ENCODE assay signal across 21 mouse cellular contexts in the genomic region with DNA sequence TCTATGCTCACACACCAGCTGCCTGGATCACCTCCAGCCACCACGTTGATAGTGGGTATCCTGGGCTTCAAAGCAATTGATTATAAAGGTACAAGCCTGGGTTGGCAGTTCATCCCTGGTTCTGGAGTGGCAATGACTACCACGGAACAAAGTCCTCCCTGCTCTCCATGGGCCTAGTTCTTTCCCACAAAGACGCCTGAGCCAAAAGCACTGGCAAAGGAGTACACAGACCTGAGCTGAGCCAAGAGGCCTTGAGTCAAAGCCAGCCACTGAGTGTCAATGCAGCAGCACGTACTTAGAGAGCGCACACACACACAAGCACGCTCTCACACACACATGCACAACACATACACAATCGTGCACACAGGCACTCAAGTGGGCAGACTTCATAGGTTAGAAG. TPM values are rescaled to one million over a fixed set of nuclear protein-coding genes. Genes with fewer than 3 reads are reported as not detected.
DNase-seq lines count a peak whose midpoint lies in the region; TF ChIP-seq lines count a peak whose summit lies in the region.
"Had no signal": no experiment of that assay in that cellular context is flagged by ENCODE, and none has a peak within 500 bp of the region (broad histone marks: within the 10 kb centered on the region; RNA-seq: fewer than 3 reads in every experiment).

No protein-coding gene starts in this region.

- intact Hi-C loops in gastrocnemius, adult 2 months (cut with DNase I), result no loop called here

- H3K27me3 ChIP-seq in thymus, adult 2 months (ENCODE audit: control insufficient read depth, insufficient read depth, low read length), result no peaks in the 10 kb centered on the region
- H3K27me3 ChIP-seq: forebrain, embryonic 13.5 days; kidney, embryonic 15.5 days; midbrain, embryonic 13.5 days; neural tube, embryonic 13.5 days had no signal

- TF ChIP-seq CTCF in gastrocnemius, adult 2 months (IDR thresholded peaks at IDR 0.05), result no peak
- TF ChIP-seq CTCF in thymus, adult 2 months (IDR thresholded peaks at IDR 0.05; ENCODE audit: borderline replicate concordance, control insufficient read depth, extremely low read depth, insufficient read depth, low read length, poor library complexity), result no peak

- TF ChIP-seq POLR2A in thymus, adult 2 months (IDR thresholded peaks at IDR 0.05; ENCODE audit: control insufficient read depth, extremely low read depth, insufficient read depth, low read length, poor library complexity), result no peak

- no peak overlapping the region for H3K4me3 ChIP-seq in gastrocnemius, adult 2 months
- H3K4me3 ChIP-seq in thymus, adult 2 months (ENCODE audit: control insufficient read depth, insufficient read depth, low read length), result no peak overlapping the region
- H3K4me3 ChIP-seq: forebrain, embryonic 13.5 days; kidney, embryonic 15.5 days; limb, embryonic 15.5 days; midbrain, embryonic 13.5 days; neural tube, embryonic 13.5 days had no signal

- WGBS in thymus, adult 2 months, result 84% methylated on average over 7 of the region's 7 CpGs

- H3K4me1 ChIP-seq in thymus, adult 2 months (replicated peaks; ENCODE audit: control insufficient read depth, insufficient read depth, low read length), result no peaks in the 10 kb centered on the region
- H3K4me1 ChIP-seq: forebrain, embryonic 13.5 days; kidney, embryonic 15.5 days; limb, embryonic 15.5 days; midbrain, embryonic 13.5 days; neural tube, embryonic 13.5 days had no signal

- H3K36me3 ChIP-seq in thymus, adult 2 months (ENCODE audit: control insufficient read depth, insufficient read depth, low read length), result no peaks in the 10 kb centered on the region
- H3K36me3 ChIP-seq: kidney, embryonic 15.5 days; limb, embryonic 15.5 days; midbrain, embryonic 13.5 days; neural tube, embryonic 13.5 days had no signal

- H3K27ac ChIP-seq in gastrocnemius, adult 2 months, result no peak overlapping the region
- H3K27ac ChIP-seq in thymus, adult 2 months (ENCODE audit: control insufficient read depth, insufficient read depth, low read length), result no peak overlapping the region
- H3K27ac ChIP-seq: forebrain, embryonic 13.5 days; kidney, embryonic 15.5 days; limb, embryonic 15.5 days; midbrain, embryonic 13.5 days; neural tube, embryonic 13.5 days had no signal

- peak; percentile 51 to 81 for DNase-seq in adrenal gland, adult (ENCODE audit: inconsistent age in 2 of 2, low spot score in 1 of 2)
- no peak for DNase-seq in adrenal gland, postnatal 4 days (ENCODE audit: low spot score in 2 of 2)
- DNase-seq in gastrocnemius, adult 2 months, result peak; percentile 45
- no peak for DNase-seq in gastrocnemius, postnatal 4 days (ENCODE audit: low spot score in 2 of 2)
- DNase-seq in kidney, adult 9 months, result peak; percentile 76
- no peak for DNase-seq in kidney, postnatal 10 days
- peak; percentile 10 for DNase-seq in brain, adult 2 months (ENCODE audit: low read depth, low spot score)
- no peak for DNase-seq in thymus, adult 2 months
- DNase-seq: cerebellum, adult 2 months; liver, postnatal 0 days; lung, postnatal 10 days; thymus, postnatal 36 days had no signal

RNA-seq across cellular contexts. Expression of a gene that starts 54.6 kb away (rescaled TPM):
- 1 to 10 TPM in 1 of 2 experiments, under 1 TPM in 1; 0.76 to 1.6 TPM for total RNA-seq in adrenal gland, postnatal 4 days (2021)
- under 1 TPM in 1 of 2 experiments, not detected in 1; 0.43 TPM for total RNA-seq in gastrocnemius, adult 2 months (2021)
- total RNA-seq in gastrocnemius, postnatal 4 days (2021), result under 1 TPM in 1 of 2 experiments, not detected in 1; 0.23 TPM
- polyA plus RNA-seq in thymus, adult 2 months (2012; rRNA removed), result 0.20 and 0.31 TPM in 2 replicates
- total RNA-seq: heart, adult 18-20 months; megakaryocyte, adult 5-6 weeks had no signal
- polyA plus RNA-seq: heart, embryonic 14.5 days; hindbrain, embryonic 11.5 days had no signal

Comparison
In these comparisons a context has a peak if more than half of its experiments do, and no peak if none do; other contexts are left out.
1. DNase-seq: peak in adrenal gland, adult (2 of 2), gastrocnemius, adult 2 months (single experiment), kidney, adult 9 months (single experiment) and brain, adult 2 months (single experiment); none in adrenal gland, postnatal 4 days (0 of 2), gastrocnemius, postnatal 4 days (0 of 2), kidney, postnatal 10 days (single experiment) and thymus, adult 2 months (single experiment).